Mouse (Mus musculus) liver, embryonic 13.5 days (tissue): ENCODE results near the gene Gm3336. TPM values are rescaled to one million over a fixed set of nuclear protein-coding genes. Genes with fewer than 3 reads are reported as not detected.

Source experiments
- ATAC-seq: fragments of 200-750 bp; cut with Nextera tagmentation; 2 replicates; pipeline ENCODE4 v1.8.0; 2017; ENCODE audit warnings: low read depth, mild to moderate bottlenecking, moderate number of reproducible peaks, moderate library complexity
- DNase-seq: peaks from one replicate; pipeline ENCODE4 v3.0.0; 2022
- H3K27ac ChIP-seq: fragments of 300-500 bp; sonication (generic); 2 replicates; pipeline ENCODE4 v1.5.1; 2015; ENCODE audit warnings: moderate library complexity, mild to moderate bottlenecking, inconsistent platforms
- H3K27me3 ChIP-seq: fragments of 300-500 bp; sonication (generic); 2 replicates; pipeline ENCODE4 v1.6.1; 2015; ENCODE audit warnings: mild to moderate bottlenecking, inconsistent platforms
- H3K36me3 ChIP-seq: fragments of 300-500 bp; sonication (generic); 2 replicates; pipeline ENCODE4 v1.6.1; 2015; ENCODE audit warnings: mild to moderate bottlenecking, inconsistent platforms
- H3K4me1 ChIP-seq: fragments of 300-500 bp; sonication (generic); replicated peaks from 2 replicates; pipeline ENCODE4 v1.6.1; 2015; ENCODE audit warnings: inconsistent platforms
- H3K4me2 ChIP-seq: fragments of 300-500 bp; sonication (generic); 2 replicates; pipeline ENCODE4 v1.6.1; 2015; ENCODE audit warnings: inconsistent platforms, mild to moderate bottlenecking, moderate library complexity
- H3K4me3 ChIP-seq: fragments of 300-500 bp; sonication (generic); replicated peaks from 2 replicates; pipeline ENCODE4 v1.5.1; 2015; ENCODE audit warnings: mild to moderate bottlenecking, inconsistent platforms
- H3K9ac ChIP-seq: fragments of 300-500 bp; sonication (generic); 2 replicates; pipeline ENCODE4 v1.6.1; 2015; ENCODE audit warnings: mild to moderate bottlenecking, inconsistent platforms
- H3K9me3 ChIP-seq: fragments of 300-500 bp; sonication (generic); replicated peaks from 2 replicates; pipeline ENCODE4 v1.6.1; 2016; ENCODE audit warnings: inconsistent platforms
- WGBS: fragments of 180-500 bp; shearing (Covaris S2); methylation state at CpG from one replicate; pipeline ENCODE4 v1.1.7; 2015; ENCODE audit not compliant: insufficient replicate concordance; 5-methylcytosine and 5-hydroxymethylcytosine counted together
- polyA plus RNA-seq: library from polyadenylated mRNA; unstranded; fragments of >200 nt; fragmentation: Nextera tagmentation; extraction: Ambion mirVana; gene quantifications from 2 replicates; pipeline ENCODE4 v1.2.1, GENCODE M21; 2015

Gene Gm3336
- polyA plus RNA-seq, 1 experiment from 2014 or later, result not detected

GRCm38 (mm10) chr8:70760350-70760749 lies 42.0 kb downstream of the Gm3336 start:
- peaks cover 32% of the 10 kb centered on the region for H3K36me3 ChIP-seq
- H3K4me2 ChIP-seq, result peak overlapping the region; percentile 96
- no peaks in the 10 kb centered on the region for H3K9me3 ChIP-seq
- ATAC-seq (peak; percentile 0; the same call in 1 of the 2 replicates), DNase-seq (no peak)
- WGBS, result under 1% methylated on average over 22 of the region's 22 CpGs
- H3K4me1 ChIP-seq, result peaks cover 73% of the 10 kb centered on the region
- H3K4me3 ChIP-seq, result peak overlapping the region; percentile 80
- H3K9ac ChIP-seq, result peak overlapping the region; percentile 93
- H3K27me3 ChIP-seq, result no peaks in the 10 kb centered on the region
- peak overlapping the region; percentile 95 for H3K27ac ChIP-seq

GRCm38 (mm10) chr8:70760775-70761406 lies 42.5 kb downstream of the Gm3336 start, which contains the start of gene Mpv17l2:
Mpv17l2 (minus strand) TSS chr8:70760946.
- H3K36me3 ChIP-seq, result peaks cover 32% of the 10 kb centered on the region
- peak within 1 kb of the TSS; percentile 80 for H3K4me3 ChIP-seq
- peak within 1 kb of the TSS; percentile 95 for H3K27ac ChIP-seq
- H3K9me3 ChIP-seq, result no peaks in the 10 kb centered on the region
- H3K4me2 ChIP-seq, result peak within 1 kb of the TSS; percentile 96
- peak; percentile 98 for DNase-seq
- 1% methylated on average over 54 of the region's 55 CpGs for WGBS
- H3K4me1 ChIP-seq, result peaks cover 73% of the 10 kb centered on the region
- H3K27me3 ChIP-seq, result no peaks in the 10 kb centered on the region
- peak; percentile 89 for ATAC-seq
- peak within 1 kb of the TSS; percentile 93 for H3K9ac ChIP-seq

GRCm38 (mm10) chr8:70762118-70762517 lies 43.8 kb downstream of the Gm3336 start:
- Histone ChIP-seq H3K9me3 (no peaks in the 10 kb centered on the region), H3K4me1 (peaks cover 82% of the 10 kb centered on the region), H3K4me2 (peak overlapping the region; percentile 70), H3K9ac (peak overlapping the region; percentile 54; the same call in 1 of the 2 replicates), H3K27ac (peak overlapping the region; percentile 82), H3K36me3 (peaks cover 24% of the 10 kb centered on the region), H3K27me3 (no peaks in the 10 kb centered on the region), H3K4me3 (no peak overlapping the region)
- 14% methylated on average over 1 of the region's 1 CpGs for WGBS
- DNase-seq (peak; percentile 76), ATAC-seq (0 out of 2 replicates have a peak, but pooled peaks have one; percentile 12)

GRCm38 (mm10) chr8:70763354-70763753 lies 45.0 kb downstream of the Gm3336 start:
- peak; percentile 64 for DNase-seq
- Histone ChIP-seq H3K9ac (peak overlapping the region; percentile 57), H3K9me3 (no peaks in the 10 kb centered on the region), H3K4me3 (peak overlapping the region; percentile 68), H3K4me1 (peaks cover 94% of the 10 kb centered on the region), H3K36me3 (peaks cover 20% of the 10 kb centered on the region), H3K27ac (peak overlapping the region; percentile 96), H3K4me2 (peak overlapping the region; percentile 98), H3K27me3 (no peaks in the 10 kb centered on the region)
- 1% methylated on average over 3 of the region's 3 CpGs for WGBS
- ATAC-seq, result no peak

GRCm38 (mm10) chr8:70764026-70764425 lies 45.7 kb downstream of the Gm3336 start:
- peak overlapping the region; percentile 83 for H3K9ac ChIP-seq
- 14% methylated on average over 8 of the region's 8 CpGs for WGBS
- peak overlapping the region; percentile 98 for H3K4me2 ChIP-seq
- H3K27me3 ChIP-seq, result no peaks in the 10 kb centered on the region
- peak overlapping the region; percentile 68 for H3K4me3 ChIP-seq
- DNase-seq (peak; percentile 82), ATAC-seq (peak; percentile 53)
- peaks cover 20% of the 10 kb centered on the region for H3K36me3 ChIP-seq
- no peaks in the 10 kb centered on the region for H3K9me3 ChIP-seq
- H3K27ac ChIP-seq, result peak overlapping the region; percentile 96
- peaks cover 95% of the 10 kb centered on the region for H3K4me1 ChIP-seq

GRCm38 (mm10) chr8:70764676-70765075 lies 46.3 kb downstream of the Gm3336 start:
- H3K4me1 ChIP-seq, result peaks cover 94% of the 10 kb centered on the region
- no peaks in the 10 kb centered on the region for H3K9me3 ChIP-seq
- DNase-seq, result no peak
- ATAC-seq, result no peak
- H3K4me3 ChIP-seq, result peak overlapping the region; percentile 68
- H3K9ac ChIP-seq, result peak overlapping the region; percentile 83
- H3K36me3 ChIP-seq, result peaks cover 21% of the 10 kb centered on the region
- peak overlapping the region; percentile 98 for H3K4me2 ChIP-seq
- H3K27ac ChIP-seq, result peak overlapping the region; percentile 96
- no peaks in the 10 kb centered on the region for H3K27me3 ChIP-seq
- WGBS, result 75% methylated on average over 13 of the region's 13 CpGs

- Histone ChIP-seq H3K9me3 (no peaks in the 10 kb centered on the region), H3K4me1 (peaks cover 94% of the 10 kb centered on the region), H3K4me3 (peak overlapping the region; percentile 68), H3K36me3 (peaks cover 24% of the 10 kb centered on the region), H3K9ac (peak overlapping the region; percentile 83), H3K27me3 (no peaks in the 10 kb centered on the region), H3K4me2 (peak overlapping the region; percentile 98), H3K27ac (peak overlapping the region; percentile 96)
- 28% methylated on average over 9 of the region's 9 CpGs for whole genome bisulfite sequencing
- DNase-seq (no peak), ATAC-seq (no peak)
These were observed 47.0 kb downstream of the Gm3336 start for GRCm38 (mm10) chr8:70765329-70765728.

GRCm38 (mm10) chr8:70765838-70766570 lies 47.7 kb downstream of the Gm3336 start:
- Histone ChIP-seq H3K9ac (peak overlapping the region; percentile 83), H3K27ac (peak overlapping the region; percentile 96), H3K36me3 (peaks cover 31% of the 10 kb centered on the region), H3K4me3 (peak overlapping the region; percentile 68), H3K27me3 (no peaks in the 10 kb centered on the region), H3K4me1 (peaks cover 99% of the 10 kb centered on the region), H3K9me3 (no peaks in the 10 kb centered on the region), H3K4me2 (peak overlapping the region; percentile 98)
- WGBS, result 2% methylated on average over 34 of the region's 34 CpGs
- ATAC-seq (no peak), DNase-seq (peak; percentile 48)

GRCm38 (mm10) chr8:70766571-70767440 lies 48.5 kb downstream of the Gm3336 start:
- Histone ChIP-seq H3K4me3 (peak overlapping the region; percentile 68), H3K27ac (peak overlapping the region; percentile 96), H3K9ac (peak overlapping the region; percentile 83), H3K4me1 (peaks cover 98% of the 10 kb centered on the region), H3K36me3 (peaks cover 39% of the 10 kb centered on the region), H3K4me2 (peak overlapping the region; percentile 98), H3K27me3 (no peaks in the 10 kb centered on the region), H3K9me3 (no peaks in the 10 kb centered on the region)
- WGBS, result 14% methylated on average over 21 of the region's 21 CpGs
- ATAC-seq (peak; percentile 44), DNase-seq (peak; percentile 76)

- DNase-seq (no peak), ATAC-seq (no peak)
- Histone ChIP-seq H3K36me3 (peaks cover 46% of the 10 kb centered on the region), H3K4me1 (peaks cover 94% of the 10 kb centered on the region), H3K4me3 (no peak overlapping the region), H3K27me3 (no peaks in the 10 kb centered on the region), H3K27ac (peak overlapping the region; percentile 96), H3K9me3 (no peaks in the 10 kb centered on the region), H3K4me2 (0 out of 2 replicates have a peak overlapping the region, but pooled peaks have one; percentile 1), H3K9ac (peak overlapping the region; percentile 83; the same call in 1 of the 2 replicates)
- WGBS, result 81% methylated on average over 6 of the region's 6 CpGs
These were observed 49.2 kb downstream of the Gm3336 start for GRCm38 (mm10) chr8:70767503-70767902.
